Mouse (Mus musculus) mesoderm, embryonic 11.5 days (tissue): ENCODE data around the gene Gm45261.
A peak's percentile ranks its signal among the peaks of the same experiment; 100 is the strongest.

Source experiments
- DNase-seq: peaks from one replicate; pipeline ENCODE4 v3.0.0-alpha.2; 2012; ENCODE audit warnings: low read depth, low spot score

The Gm45261 gene

DNA sequence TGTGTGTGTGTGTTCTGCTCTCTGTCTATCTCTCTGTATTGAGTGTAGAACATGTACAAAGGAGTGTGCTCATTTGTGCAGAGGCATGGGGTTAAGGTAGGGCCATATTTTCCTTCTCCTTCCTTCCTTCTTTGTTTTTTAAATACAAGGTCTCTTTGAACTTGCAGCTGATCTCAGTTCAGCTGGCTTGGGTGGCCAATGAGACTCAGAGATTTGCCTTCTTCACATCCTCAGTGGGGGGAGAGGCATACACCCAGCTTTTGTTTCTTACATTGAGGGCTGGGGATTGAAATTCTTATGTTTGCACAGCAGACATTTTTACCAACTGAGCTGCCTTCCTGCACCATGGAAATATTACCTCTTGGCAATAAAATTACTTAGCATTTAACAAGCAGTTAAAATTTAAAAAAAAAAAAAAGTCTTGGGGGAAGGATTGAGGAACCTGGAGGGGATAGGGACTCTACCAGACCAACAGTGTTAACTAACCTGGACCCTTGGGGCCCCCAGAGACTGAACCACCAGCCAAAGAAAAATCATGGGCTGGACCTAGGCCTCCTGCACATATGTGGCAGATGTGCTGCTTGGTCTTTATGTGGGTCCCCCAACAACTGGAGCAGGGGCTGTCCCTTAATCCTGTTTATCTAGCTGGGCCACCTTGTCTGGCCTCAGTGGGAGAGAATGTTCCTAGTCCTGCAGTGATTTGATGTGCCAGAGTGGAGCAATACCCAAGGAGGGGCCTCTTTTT, 50.8 kb downstream of the Gm45261 start:
- DNase-seq, result no peak

- peak; percentile 15 for DNase-seq
These were observed 51.7 kb downstream of the Gm45261 start for GRCm38 (mm10) chr1:80409467-80410105.

GRCm38 (mm10) chr1:80408586-80408985, 52.7 kb downstream of the Gm45261 start:
- peak; percentile 74 for DNase-seq

- no peak for DNase-seq
These were observed 57.1 kb downstream of the Gm45261 start for GRCm38 (mm10) chr1:80404196-80404595.

- no peak for DNase-seq
These were observed 57.8 kb downstream of the Gm45261 start for GRCm38 (mm10) chr1:80403366-80403893.

- DNase-seq, result no peak
These were observed 59.3 kb downstream of the Gm45261 start for GRCm38 (mm10) chr1:80401961-80402360.
